Comparison of ENCODE assay signal across 28 mouse cellular contexts in the genomic region with DNA sequence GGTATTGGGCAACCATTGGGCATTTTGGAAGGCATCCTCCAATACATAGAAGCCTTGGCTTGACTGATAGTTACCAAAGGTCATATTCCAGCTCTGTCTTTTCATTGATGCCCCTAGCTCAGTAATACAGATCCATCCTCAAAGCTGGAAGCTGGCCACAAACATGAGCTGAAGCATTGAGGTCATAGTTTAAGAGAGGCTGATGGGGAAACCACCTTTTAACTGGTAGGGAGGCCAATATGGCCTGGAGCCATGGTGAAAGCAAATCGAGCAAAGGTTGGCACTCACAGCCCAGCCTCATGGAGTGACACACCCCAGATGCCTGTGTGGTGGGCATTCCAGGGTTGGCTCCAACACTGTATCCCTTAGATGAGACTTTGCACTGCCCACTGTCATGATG.
"Had no signal": no experiment of that assay in that cellular context is flagged by ENCODE, and none has a peak within 500 bp of the region (broad histone marks: within the 10 kb centered on the region; RNA-seq: fewer than 3 reads in every experiment).

No protein-coding gene starts in this region.

- DNase-seq: gastrocnemius, adult 2 months; gastrocnemius, postnatal 10 days; gastrocnemius, postnatal 25 days; heart, adult 2 months; heart, postnatal 14 days; heart, postnatal 4 days; kidney, adult 18-20 months; kidney, adult 8-10 months; kidney, postnatal 14 days; kidney, postnatal 36 days; layer of hippocampus, adult 9-11 months; layer of hippocampus, postnatal 36 days; left cerebral cortex, postnatal 4 days; liver, embryonic 13.5 days had no signal

- H3K27ac ChIP-seq: gastrocnemius, adult 2 months; heart, adult 2 months; heart, embryonic 13.5 days; heart, embryonic 15.5 days; hindbrain, embryonic 10.5 days; hindbrain, embryonic 12.5 days; hindbrain, embryonic 14.5 days; intestine, embryonic 15.5 days; kidney, postnatal 0 days; limb, embryonic 13.5 days; limb, embryonic 15.5 days; liver, embryonic 13.5 days had no signal

- ATAC-seq: hindbrain, embryonic 16.5 days; inflammation-experienced regulatory T-cells, adult 6 months; intestine, embryonic 15.5 days; intestine, postnatal 0 days had no signal

- H3K4me3 ChIP-seq: gastrocnemius, adult 2 months; heart, adult 2 months; heart, embryonic 13.5 days; heart, embryonic 15.5 days; hindbrain, embryonic 10.5 days; hindbrain, embryonic 12.5 days; intestine, embryonic 15.5 days; limb, embryonic 13.5 days; limb, embryonic 15.5 days; liver, embryonic 13.5 days had no signal

- H3K9ac ChIP-seq: heart, embryonic 13.5 days; heart, embryonic 15.5 days; hindbrain, embryonic 12.5 days; hindbrain, embryonic 14.5 days; intestine, embryonic 15.5 days; limb, embryonic 13.5 days; limb, embryonic 15.5 days; liver, embryonic 13.5 days had no signal

- H3K27me3 ChIP-seq: heart, embryonic 13.5 days; heart, embryonic 15.5 days; hindbrain, embryonic 12.5 days; intestine, embryonic 15.5 days; limb, embryonic 13.5 days; limb, embryonic 15.5 days; liver, embryonic 13.5 days had no signal

- H3K36me3 ChIP-seq: hindbrain, embryonic 10.5 days; hindbrain, embryonic 12.5 days; intestine, embryonic 15.5 days; limb, embryonic 13.5 days; limb, embryonic 15.5 days had no signal

- H3K4me1 ChIP-seq: hindbrain, embryonic 10.5 days; hindbrain, embryonic 12.5 days had no signal

- H3K9me3 ChIP-seq: hindbrain, embryonic 12.5 days; intestine, embryonic 15.5 days had no signal

- H3K4me2 ChIP-seq: heart, embryonic 11.5 days; heart, embryonic 13.5 days; heart, embryonic 15.5 days; hindbrain, embryonic 12.5 days; hindbrain, embryonic 14.5 days; intestine, embryonic 15.5 days; limb, embryonic 13.5 days; limb, embryonic 15.5 days; liver, embryonic 11.5 days; liver, embryonic 13.5 days had no signal
